In genomic region chr3:98382246-98382939, GRCm38 (mm10) we compare ENCODE assay signal across 8 mouse cellular contexts. TPM values are rescaled to one million over a fixed set of nuclear protein-coding genes. Genes with fewer than 3 reads are reported as not detected.
DNase-seq lines count a peak whose midpoint lies in the region; ATAC-seq and TF ChIP-seq lines count a peak whose summit lies in the region.

Gene Zfp697, plus strand, starts transcription at chr3:98382461.

- H3K27ac ChIP-seq in bone marrow macrophage, adult 2 months (ENCODE audit: insufficient read depth, low read depth, low read length) = no peak within 1 kb of the TSS
- peak within 1 kb of the TSS; percentile 92 for H3K27ac ChIP-seq in forebrain, embryonic 10.5 days
- H3K27ac ChIP-seq in heart, embryonic 12.5 days (ENCODE audit: poor library complexity, severe bottlenecking) = peak within 1 kb of the TSS; percentile 88
- peak within 1 kb of the TSS; percentile 93 for H3K27ac ChIP-seq in kidney, embryonic 16.5 days (ENCODE audit: low read length)
- peak within 1 kb of the TSS; percentile 17; the same call in 1 of the 2 replicates for H3K27ac ChIP-seq in limb, embryonic 15.5 days
- H3K27ac ChIP-seq in midbrain, embryonic 15.5 days = peak within 1 kb of the TSS; percentile 93
- peak within 1 kb of the TSS; percentile 21; the same call in 1 of the 2 replicates for H3K27ac ChIP-seq in stomach, embryonic 16.5 days (ENCODE audit: low read length)

- H3K4me2 ChIP-seq in heart, embryonic 12.5 days = peak within 1 kb of the TSS; percentile 99
- H3K4me2 ChIP-seq in kidney, embryonic 16.5 days (replicated peaks; ENCODE audit: low read depth, low read length) = peak within 1 kb of the TSS; percentile 68
- peak within 1 kb of the TSS; percentile 90 for H3K4me2 ChIP-seq in limb, embryonic 15.5 days
- H3K4me2 ChIP-seq in midbrain, embryonic 15.5 days = peak within 1 kb of the TSS; percentile 84
- H3K4me2 ChIP-seq in stomach, embryonic 16.5 days (ENCODE audit: low read depth, low read length) = peak within 1 kb of the TSS; percentile 97

- H3K4me1 ChIP-seq in bone marrow macrophage, adult 2 months (ENCODE audit: control insufficient read depth, insufficient read depth, low read length) = no peaks in the 10 kb centered on the region; the same call in 1 of the 2 replicates
- peaks cover 40% of the 10 kb centered on the region for H3K4me1 ChIP-seq in forebrain, embryonic 10.5 days
- peaks cover 30% of the 10 kb centered on the region for H3K4me1 ChIP-seq in heart, embryonic 12.5 days (replicated peaks)
- H3K4me1 ChIP-seq in kidney, embryonic 16.5 days (ENCODE audit: insufficient read depth, low read length) = peaks cover 44% of the 10 kb centered on the region
- peaks cover 8% of the 10 kb centered on the region for H3K4me1 ChIP-seq in limb, embryonic 15.5 days
- H3K4me1 ChIP-seq in midbrain, embryonic 15.5 days = peaks cover 27% of the 10 kb centered on the region
- peaks cover 7% of the 10 kb centered on the region; the same call in 1 of the 2 replicates for H3K4me1 ChIP-seq in stomach, embryonic 16.5 days (ENCODE audit: control insufficient read depth, insufficient read depth, low read length)

- H3K27me3 ChIP-seq in forebrain, embryonic 10.5 days (ENCODE audit: poor library complexity, severe bottlenecking) = no peaks in the 10 kb centered on the region
- H3K27me3 ChIP-seq in heart, embryonic 12.5 days (replicated peaks) = no peaks in the 10 kb centered on the region
- no peaks in the 10 kb centered on the region for H3K27me3 ChIP-seq in kidney, embryonic 16.5 days (ENCODE audit: insufficient read depth, low read length)
- H3K27me3 ChIP-seq in limb, embryonic 15.5 days = no peaks in the 10 kb centered on the region
- 0 out of 2 replicates have a peak, but pooled peaks cover 2% of the 10 kb centered on the region for H3K27me3 ChIP-seq in midbrain, embryonic 15.5 days (replicated peaks)
- H3K27me3 ChIP-seq in stomach, embryonic 16.5 days (ENCODE audit: control insufficient read depth, insufficient read depth, low read length) = no peaks in the 10 kb centered on the region

- H3K36me3 ChIP-seq in forebrain, embryonic 10.5 days (replicated peaks) = no peaks in the 10 kb centered on the region
- H3K36me3 ChIP-seq in heart, embryonic 12.5 days = no peaks in the 10 kb centered on the region
- no peaks in the 10 kb centered on the region for H3K36me3 ChIP-seq in kidney, embryonic 16.5 days (ENCODE audit: insufficient read depth, low read length)
- H3K36me3 ChIP-seq in limb, embryonic 15.5 days = no peaks in the 10 kb centered on the region
- no peaks in the 10 kb centered on the region for H3K36me3 ChIP-seq in midbrain, embryonic 15.5 days (replicated peaks)
- no peaks in the 10 kb centered on the region for H3K36me3 ChIP-seq in stomach, embryonic 16.5 days (ENCODE audit: control insufficient read depth, insufficient read depth, low read length)

- peak within 1 kb of the TSS; percentile 60 for H3K4me3 ChIP-seq in bone marrow macrophage, adult 2 months (ENCODE audit: insufficient read depth, low read length)
- peak within 1 kb of the TSS; percentile 80 for H3K4me3 ChIP-seq in forebrain, embryonic 10.5 days
- H3K4me3 ChIP-seq in heart, embryonic 12.5 days = peak within 1 kb of the TSS; percentile 99
- H3K4me3 ChIP-seq in kidney, embryonic 16.5 days (ENCODE audit: low read length) = peak within 1 kb of the TSS; percentile 93
- H3K4me3 ChIP-seq in limb, embryonic 15.5 days = peak within 1 kb of the TSS; percentile 62
- H3K4me3 ChIP-seq in midbrain, embryonic 15.5 days = peak within 1 kb of the TSS; percentile 80
- H3K4me3 ChIP-seq in stomach, embryonic 16.5 days (replicated peaks; ENCODE audit: low read length) = peak within 1 kb of the TSS; percentile 67

- H3K9me3 ChIP-seq in forebrain, embryonic 10.5 days = no peaks in the 10 kb centered on the region
- no peaks in the 10 kb centered on the region for H3K9me3 ChIP-seq in heart, embryonic 12.5 days (replicated peaks)
- H3K9me3 ChIP-seq in kidney, embryonic 16.5 days (ENCODE audit: low read length) = no peaks in the 10 kb centered on the region
- no peaks in the 10 kb centered on the region for H3K9me3 ChIP-seq in limb, embryonic 15.5 days
- H3K9me3 ChIP-seq in midbrain, embryonic 15.5 days = no peaks in the 10 kb centered on the region
- H3K9me3 ChIP-seq in stomach, embryonic 16.5 days (replicated peaks; ENCODE audit: control insufficient read depth, low read length) = no peaks in the 10 kb centered on the region

- TF ChIP-seq POLR2A in bone marrow macrophage, adult 2 months (IDR thresholded peaks at IDR 0.05; ENCODE audit: borderline replicate concordance, low read depth, low read length) = no peak

- no peak for TF ChIP-seq CTCF in bone marrow macrophage, adult 2 months (IDR thresholded peaks at IDR 0.05; ENCODE audit: low read depth, low read length)

- WGBS in forebrain, embryonic 10.5 days = 0% methylated on average over 42 of the region's 42 CpGs
- under 1% methylated on average over 42 of the region's 42 CpGs for WGBS in heart, embryonic 12.5 days
- WGBS in kidney, embryonic 16.5 days = under 1% methylated on average over 42 of the region's 42 CpGs
- WGBS in limb, embryonic 15.5 days = under 1% methylated on average over 42 of the region's 42 CpGs
- WGBS in midbrain, embryonic 15.5 days = under 1% methylated on average over 42 of the region's 42 CpGs
- WGBS in stomach, embryonic 16.5 days = under 1% methylated on average over 42 of the region's 42 CpGs

- DNase-seq in 3134 (ENCODE audit: extremely low read depth, insufficient read length, low spot score) = peak; percentile 89
- peak; percentile 76 for DNase-seq in forebrain, embryonic 10.5 days (ENCODE audit: extremely low spot score, low spot score)

- ATAC-seq in heart, embryonic 12.5 days (ENCODE audit: insufficient number of reproducible peaks, low FRiP score) = peak; percentile 87
- ATAC-seq in kidney, embryonic 16.5 days (ENCODE audit: low FRiP score, low TSS enrichment) = peak; percentile 91
- ATAC-seq in limb, embryonic 15.5 days (ENCODE audit: insufficient number of reproducible peaks, low FRiP score, low TSS enrichment, low read depth) = peak; percentile 85
- ATAC-seq in midbrain, embryonic 15.5 days (replicated peaks) = peak; percentile 96
- peak; percentile 87 for ATAC-seq in stomach, embryonic 16.5 days (ENCODE audit: insufficient read depth, low FRiP score)

- H3K9ac ChIP-seq in heart, embryonic 12.5 days = peak within 1 kb of the TSS; percentile 96
- H3K9ac ChIP-seq in kidney, embryonic 16.5 days (replicated peaks; ENCODE audit: low read length) = peak within 1 kb of the TSS; percentile 93
- H3K9ac ChIP-seq in limb, embryonic 15.5 days = peak within 1 kb of the TSS; percentile 72
- H3K9ac ChIP-seq in midbrain, embryonic 15.5 days = peak within 1 kb of the TSS; percentile 85
- peak within 1 kb of the TSS; percentile 85 for H3K9ac ChIP-seq in stomach, embryonic 16.5 days (ENCODE audit: low read length)

RNA-seq across cellular contexts. Expression of gene Zfp697, which starts in this region (rescaled TPM):
- 0.25 TPM in 1 of 2 replicates, not detected in the other for polyA plus RNA-seq in bone marrow macrophage, adult 2 months (2012; ENCODE audit: insufficient read depth, insufficient read length, missing spikeins)
- polyA plus RNA-seq in forebrain, embryonic 10.5 days (2016; fragmentation: Nextera tagmentation; extraction: Ambion mirVana) = 7.1 and 7.5 TPM in 2 replicates
- 8.0 and 8.3 TPM in 2 replicates for polyA plus RNA-seq in heart, embryonic 12.5 days (2016; fragmentation: Nextera tagmentation; extraction: Ambion mirVana)
- polyA plus RNA-seq in kidney, embryonic 16.5 days (2015; fragmentation: Nextera tagmentation; extraction: Ambion mirVana) = 16.4 and 17.1 TPM in 2 replicates
- polyA plus RNA-seq in limb, embryonic 15.5 days (2015; fragmentation: Nextera tagmentation; extraction: Ambion mirVana) = 5.2 and 6.2 TPM in 2 replicates
- 19.8 TPM in 2 replicates for polyA plus RNA-seq in midbrain, embryonic 15.5 days (2015; fragmentation: Nextera tagmentation; extraction: Ambion mirVana)
- 4.7 and 5.4 TPM in 2 replicates for polyA plus RNA-seq in stomach, embryonic 16.5 days (2015; fragmentation: Nextera tagmentation; extraction: Ambion mirVana)
